Mouse (Mus musculus) B cell, adult 62 days (primary cell): ENCODE data around the gene Tctex1d1. TPM values are rescaled to one million over a fixed set of nuclear protein-coding genes. Genes with fewer than 3 reads are reported as not detected.

Experiments
- total RNA-seq: library from RNA; stranded (reverse); gene quantifications from 4 replicates; pipeline ENCODE4 v1.2.4, GENCODE M21; 2023

Gene Tctex1d1
- not detected in 4 replicates for total RNA-seq

DNA sequence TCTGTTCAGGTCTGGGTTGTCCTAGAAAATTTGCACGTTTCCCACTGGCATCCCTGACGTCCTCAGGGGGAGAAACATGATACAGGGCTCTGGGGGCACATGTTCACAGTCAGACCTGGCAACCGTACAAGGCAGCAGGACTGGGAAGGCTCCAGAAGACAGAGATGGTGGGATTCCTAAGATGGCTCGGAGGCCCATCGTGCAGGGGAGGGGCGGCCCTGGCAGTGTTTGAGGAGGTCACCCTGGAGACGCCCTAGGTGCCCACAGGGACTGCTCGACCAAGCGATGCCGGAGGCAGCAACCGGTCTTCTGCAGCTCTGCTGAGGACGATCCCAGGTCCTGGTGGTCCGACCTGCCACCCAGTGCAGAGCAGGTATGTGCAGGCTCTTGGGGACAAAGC, at the start of gene Tctex1d1:
TSS of gene Tctex1d1 (plus strand) at position 167 of the 400 bp plus-strand sequence.

GRCm38 (mm10) chr4:103026621-103027020, 48.2 kb downstream of the Tctex1d1 start, which contains the start of gene Insl5:
Gene Insl5, minus strand, starts transcription at chr4:103026842.

Other genes with a start within 250 kb of the Tctex1d1 start
- 0.09 to 0.23 TPM (median 0.19 TPM) in 3 of 4 replicates, not detected in the other for gene Sgip1, start 237.3 kb upstream of the Tctex1d1 start, total RNA-seq
- gene Insl5, start 48.2 kb downstream of the Tctex1d1 start, total RNA-seq: not detected in 4 replicates
- gene Mier1, start 135.8 kb downstream of the Tctex1d1 start, total RNA-seq: 90.9 to 103 TPM (median 95.7 TPM) in 4 replicates
- gene Wdr78, start 135.9 kb downstream of the Tctex1d1 start, total RNA-seq: 7.0 to 9.7 TPM (median 7.5 TPM) in 4 replicates
- gene Slc35d1, start 236.6 kb downstream of the Tctex1d1 start, total RNA-seq: 10.0 to 17.8 TPM (median 11.7 TPM) in 4 replicates